Mouse (Mus musculus) effector memory CD4-positive, alpha-beta T cell, adult 7 months (primary cell): ENCODE measurements around the gene Cdc42bpb. TPM values are rescaled to one million over a fixed set of nuclear protein-coding genes. Genes with fewer than 3 reads are reported as not detected.

Source experiments
- polyA plus RNA-seq: library from polyadenylated mRNA; unstranded; fragments of 100-300 nt; shearing (Covaris generic); gene quantifications from one replicate; pipeline ENCODE4 v1.2.1, GENCODE M21; 2017

Cdc42bpb gene
- polyA plus RNA-seq, result 1.0 TPM

GRCm38 (mm10) chr12:111377376-111377973, at the start of gene Cdc42bpb:
Cdc42bpb (minus strand) TSS chr12:111377718.

DNA sequence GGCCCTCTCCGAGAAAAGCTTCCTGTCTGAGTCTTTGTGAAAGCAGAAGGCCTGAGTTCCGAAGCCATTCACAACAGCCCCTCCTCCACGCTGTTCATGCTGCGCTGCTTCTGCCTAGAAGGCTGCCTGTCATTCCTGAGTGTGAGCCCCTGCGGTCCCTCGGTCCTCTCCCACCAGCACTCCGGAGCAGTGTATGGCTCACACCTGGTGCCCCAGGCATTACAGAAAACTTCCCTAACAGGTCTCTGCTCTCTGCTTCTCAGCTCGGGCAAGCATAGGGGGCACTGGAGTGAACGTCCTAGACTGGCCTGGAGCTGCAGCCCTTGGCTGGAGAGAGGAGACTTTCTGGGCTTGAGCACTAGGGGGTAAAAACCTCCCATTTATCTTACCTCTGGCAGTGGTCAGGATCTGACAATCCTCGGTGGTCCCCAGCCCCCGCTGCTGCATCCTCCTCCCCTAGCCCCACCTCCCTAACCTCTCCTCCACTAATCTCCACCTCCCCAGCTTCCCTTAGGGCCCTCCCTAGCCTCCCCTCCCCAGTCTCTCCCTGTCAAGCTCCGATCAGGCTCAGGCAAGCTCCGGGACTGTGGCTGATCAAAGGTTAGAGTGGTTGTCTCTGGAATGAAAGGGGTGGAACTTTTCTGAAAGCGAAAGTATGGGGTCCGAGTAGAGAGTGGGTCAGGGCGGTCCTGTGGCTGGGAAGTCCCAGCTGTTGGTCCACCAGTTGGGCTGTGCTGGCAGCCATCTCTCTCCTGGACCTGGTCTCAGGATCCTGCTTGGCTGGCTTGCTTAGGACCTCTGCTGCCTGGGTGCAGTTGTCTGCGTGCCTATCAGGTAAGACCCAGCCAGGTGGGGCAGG, 39.6 kb upstream of the Cdc42bpb start, which contains the start of gene Exoc3l4:
TSS of gene Exoc3l4 (plus strand) at position 97 of the 859 bp plus-strand sequence.

DNA sequence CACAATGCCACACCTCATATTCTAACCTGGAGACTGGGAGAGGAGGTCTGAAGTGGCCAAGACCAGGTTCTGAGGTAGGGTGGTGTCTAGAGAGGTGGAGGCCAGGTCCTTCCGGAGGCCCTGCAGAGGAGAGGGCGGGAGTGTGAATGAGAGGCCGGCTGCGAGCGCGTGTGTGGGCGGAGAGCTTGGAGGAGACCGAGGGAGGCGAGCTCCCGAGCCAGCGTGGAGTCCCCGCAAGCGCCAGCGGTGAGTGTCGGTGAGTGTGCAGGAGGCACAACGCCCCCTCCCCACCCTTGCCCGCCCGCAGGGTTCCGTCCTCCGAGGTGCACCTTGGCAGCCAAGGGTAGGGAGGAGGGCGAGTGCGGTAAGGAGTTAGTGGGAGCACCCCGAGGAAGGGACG, 29.1 kb upstream of the Cdc42bpb start, which contains the start of gene Lbhd2:
TSS of gene Lbhd2 (plus strand) at position 188 of the 400 bp plus-strand sequence.

GRCm38 (mm10) chr12:111270629-111271277, 106.8 kb downstream of the Cdc42bpb start, which contains the start of gene Amn:
Amn (plus strand) TSS chr12:111271095.

Other genes with a start within 250 kb of the Cdc42bpb start
- gene Traf3, start 211.3 kb downstream of the Cdc42bpb start, polyA plus RNA-seq, result 43.8 TPM
- gene 4930595D18Rik, start 193.2 kb downstream of the Cdc42bpb start, polyA plus RNA-seq, result 0.79 TPM
- gene Amn, start 106.6 kb downstream of the Cdc42bpb start, polyA plus RNA-seq, result 0.29 TPM
- gene Lbhd2, start 29.1 kb upstream of the Cdc42bpb start, polyA plus RNA-seq, result not detected
- 0.63 TPM for gene Exoc3l4, start 39.3 kb upstream of the Cdc42bpb start, polyA plus RNA-seq
- gene Tnfaip2, start 64.8 kb upstream of the Cdc42bpb start, polyA plus RNA-seq, result 0.10 TPM
- not detected for gene Gm266, start 108.1 kb upstream of the Cdc42bpb start, polyA plus RNA-seq
- 1,140 TPM for gene Eif5, start 160.3 kb upstream of the Cdc42bpb start, polyA plus RNA-seq
- gene Mark3, start 196.8 kb upstream of the Cdc42bpb start, polyA plus RNA-seq, result 77.7 TPM